Mouse (Mus musculus) layer of hippocampus, adult 8-10 months (tissue): ENCODE measurements around the gene Aifm3. TPM values are rescaled to one million over a fixed set of nuclear protein-coding genes. Genes with fewer than 3 reads are reported as not detected.

ENCODE experiments used
- DNase-seq, 2 experiments: peaks; one replicate each; pipeline ENCODE4 v3.0.0; 2022; ENCODE audit warnings: low spot score in 2 of 2
- total RNA-seq, 4 experiments: library from RNA; stranded (reverse); gene quantifications; 2 replicates each; pipeline ENCODE4 v1.2.4; 2022

The Aifm3 gene
- total RNA-seq, result 100 to 1,000 TPM in 2 of 4 experiments, 10 to 100 TPM in 2; 92.5 to 137 (median 109) TPM

GRCm38 (mm10) chr16:17489469-17490111 lies at the start of gene Aifm3:
Gene Aifm3, plus strand, starts transcription at chr16:17489611.
- no peak for DNase-seq

GRCm38 (mm10) chr16:17451541-17452372 lies 37.7 kb upstream of the Aifm3 start, which contains the start of gene Crkl:
Gene Crkl, plus strand, starts transcription at chr16:17451987.
- peak; percentile 97 to 98 for DNase-seq

- peak; percentile 29 to 38 for DNase-seq
Measured at GRCm38 (mm10) chr16:17452373-17452715, 37.1 kb upstream of the Aifm3 start.

- DNase-seq, result no peak
Measured at GRCm38 (mm10) chr16:17456901-17457300, 32.5 kb upstream of the Aifm3 start.

- no peak for DNase-seq
Measured at GRCm38 (mm10) chr16:17460254-17460653, 29.2 kb upstream of the Aifm3 start.

GRCm38 (mm10) chr16:17461596-17461995 lies 27.8 kb upstream of the Aifm3 start:
- DNase-seq, result no peak

- DNase-seq, result no peak
Measured at GRCm38 (mm10) chr16:17463184-17463583, 26.2 kb upstream of the Aifm3 start.

- DNase-seq, result no peak
Measured at GRCm38 (mm10) chr16:17466875-17467663, 22.3 kb upstream of the Aifm3 start.

- no peak for DNase-seq
Measured at GRCm38 (mm10) chr16:17472498-17472897, 16.9 kb upstream of the Aifm3 start.

GRCm38 (mm10) chr16:17474091-17474490 lies 15.3 kb upstream of the Aifm3 start:
- DNase-seq, result no peak

GRCm38 (mm10) chr16:17474761-17475160 lies 14.7 kb upstream of the Aifm3 start:
- no peak for DNase-seq

GRCm38 (mm10) chr16:17475326-17475725 lies 14.1 kb upstream of the Aifm3 start:
- DNase-seq, result no peak

GRCm38 (mm10) chr16:17478331-17478943 lies 11.0 kb upstream of the Aifm3 start:
- DNase-seq, result no peak

GRCm38 (mm10) chr16:17481465-17481864 lies 7.9 kb upstream of the Aifm3 start:
- no peak for DNase-seq

- no peak for DNase-seq
Measured at GRCm38 (mm10) chr16:17486505-17486904, 2.9 kb upstream of the Aifm3 start.

- no peak for DNase-seq
Measured at GRCm38 (mm10) chr16:17488478-17489468, 638 bp upstream of the Aifm3 start.

GRCm38 (mm10) chr16:17491154-17491553 lies 1.7 kb downstream of the Aifm3 start:
- no peak for DNase-seq

GRCm38 (mm10) chr16:17491896-17492561 lies 2.6 kb downstream of the Aifm3 start:
- no peak for DNase-seq

GRCm38 (mm10) chr16:17496499-17497305 lies 7.3 kb downstream of the Aifm3 start:
- peak; percentile 91 to 92 for DNase-seq
